Mouse (Mus musculus) CH12F3 (cell line): ENCODE results near the gene Ccdc96.

ENCODE experiments used
- in situ Hi-C: fragments of 300-500 bp; cut with MboI; formaldehyde crosslinking; loops from 2 replicates; pipeline ENCODE4 v1.14.3; 2020; ENCODE audit warnings: low sequenced_read_pairs

The Ccdc96 gene

DNA sequence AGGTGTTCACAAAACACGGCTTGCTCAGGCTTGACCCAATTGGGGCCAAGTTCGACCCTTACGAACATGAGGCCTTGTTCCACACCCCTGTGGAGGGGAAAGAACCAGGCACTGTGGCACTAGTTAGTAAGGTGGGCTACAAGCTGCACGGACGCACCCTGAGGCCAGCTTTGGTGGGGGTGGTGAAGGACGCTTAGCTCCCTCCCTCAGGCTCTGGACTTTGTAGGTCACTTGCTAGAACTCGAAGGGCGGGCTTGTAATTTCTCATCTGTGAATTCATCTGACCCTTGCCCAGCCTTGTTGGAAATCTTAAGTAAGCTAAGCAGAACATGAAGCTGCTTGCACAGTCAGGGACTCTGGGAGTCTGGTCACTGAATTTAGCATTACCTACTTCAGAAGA lies 13.2 kb upstream of the Ccdc96 start:
- in situ Hi-C loops, result loop anchor here (10.0 kb wide), 1 partner anchor 274 kb away; the partner anchor contains the start of gene Bloc1s4

DNA sequence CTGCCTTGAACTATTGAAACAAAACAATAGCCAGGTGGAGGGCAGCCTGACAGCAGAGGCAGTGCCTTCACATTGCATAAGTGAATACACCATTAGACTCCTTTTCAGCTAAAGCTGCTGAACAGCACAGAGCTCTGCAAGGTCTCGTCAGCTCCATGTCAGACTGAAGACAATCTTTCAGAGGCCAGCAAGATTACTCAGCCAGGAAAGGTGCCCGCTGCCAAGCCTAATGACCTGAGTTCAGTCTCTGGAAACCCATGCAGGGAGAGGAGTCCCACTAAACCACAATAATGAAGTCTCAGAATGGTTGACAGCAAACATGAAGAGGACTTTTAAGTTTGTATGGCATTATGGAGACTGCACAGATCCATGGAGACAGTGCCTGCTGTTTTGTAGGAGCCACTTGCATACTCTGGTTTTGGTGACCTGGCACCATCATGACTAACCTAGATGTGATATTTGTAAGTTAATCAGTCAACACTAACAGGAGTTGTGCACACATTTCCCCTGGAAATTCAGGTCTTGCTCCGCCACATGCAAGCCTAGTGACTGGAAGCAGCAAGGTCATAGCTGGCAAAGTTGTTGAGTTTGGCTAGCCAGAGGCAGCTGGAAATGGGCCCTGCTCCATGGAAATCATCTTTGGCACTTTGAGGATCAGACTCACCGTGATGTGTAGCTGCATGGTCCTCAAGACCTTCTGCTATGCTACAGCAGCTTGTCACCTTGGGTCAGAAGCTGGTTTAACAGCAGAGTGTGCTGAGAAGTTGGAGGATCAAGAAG lies 11.3 kb upstream of the Ccdc96 start:
- in situ Hi-C loops, result loop anchor here (10.0 kb wide), 1 partner anchor 272 kb away; the partner anchor contains the start of gene Bloc1s4

DNA sequence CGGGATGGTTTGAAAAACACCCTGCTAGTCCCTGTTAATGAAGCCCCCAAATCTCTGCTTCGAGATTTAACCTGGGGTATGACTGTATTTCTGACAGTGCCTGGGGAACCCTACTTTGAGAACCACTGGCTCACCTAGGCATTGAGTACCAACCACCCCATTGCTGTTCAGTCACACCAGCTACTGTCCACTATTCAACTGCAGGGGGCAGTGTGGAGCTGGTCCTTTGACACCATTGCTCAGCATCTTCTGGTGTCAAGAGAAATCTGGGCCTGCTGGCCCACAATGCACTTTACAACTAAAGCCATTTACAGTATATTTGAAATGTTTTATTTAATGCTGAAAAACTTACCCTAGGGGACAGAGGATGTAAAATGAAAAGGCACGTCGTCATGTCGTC lies 10.1 kb upstream of the Ccdc96 start:
- in situ Hi-C loops, result loop anchor here (10.0 kb wide), 1 partner anchor 271 kb away; the partner anchor contains the start of gene Bloc1s4

DNA sequence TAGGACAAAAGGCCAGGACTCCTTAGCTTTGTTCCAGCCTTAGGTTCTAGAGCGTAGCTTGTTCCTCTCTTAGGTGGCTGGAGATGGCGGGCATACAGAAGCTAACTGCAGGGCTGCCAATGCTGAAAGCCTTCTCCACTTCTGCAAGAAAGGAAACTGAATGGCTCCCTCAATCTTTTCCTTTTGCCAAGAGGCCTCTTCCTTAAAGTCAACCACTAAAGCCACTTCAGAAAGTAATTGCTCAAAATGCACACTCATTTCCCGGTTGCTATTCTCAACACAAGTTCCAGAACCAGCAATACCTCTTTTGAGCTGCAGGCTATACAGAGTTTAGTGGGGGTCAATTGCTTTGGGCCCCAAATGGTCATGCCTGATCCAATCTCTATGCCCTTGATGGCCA lies 6.9 kb upstream of the Ccdc96 start:
- in situ Hi-C loops, result loop anchor here (10.0 kb wide), 1 partner anchor 267 kb away; the partner anchor contains the start of gene Bloc1s4

DNA sequence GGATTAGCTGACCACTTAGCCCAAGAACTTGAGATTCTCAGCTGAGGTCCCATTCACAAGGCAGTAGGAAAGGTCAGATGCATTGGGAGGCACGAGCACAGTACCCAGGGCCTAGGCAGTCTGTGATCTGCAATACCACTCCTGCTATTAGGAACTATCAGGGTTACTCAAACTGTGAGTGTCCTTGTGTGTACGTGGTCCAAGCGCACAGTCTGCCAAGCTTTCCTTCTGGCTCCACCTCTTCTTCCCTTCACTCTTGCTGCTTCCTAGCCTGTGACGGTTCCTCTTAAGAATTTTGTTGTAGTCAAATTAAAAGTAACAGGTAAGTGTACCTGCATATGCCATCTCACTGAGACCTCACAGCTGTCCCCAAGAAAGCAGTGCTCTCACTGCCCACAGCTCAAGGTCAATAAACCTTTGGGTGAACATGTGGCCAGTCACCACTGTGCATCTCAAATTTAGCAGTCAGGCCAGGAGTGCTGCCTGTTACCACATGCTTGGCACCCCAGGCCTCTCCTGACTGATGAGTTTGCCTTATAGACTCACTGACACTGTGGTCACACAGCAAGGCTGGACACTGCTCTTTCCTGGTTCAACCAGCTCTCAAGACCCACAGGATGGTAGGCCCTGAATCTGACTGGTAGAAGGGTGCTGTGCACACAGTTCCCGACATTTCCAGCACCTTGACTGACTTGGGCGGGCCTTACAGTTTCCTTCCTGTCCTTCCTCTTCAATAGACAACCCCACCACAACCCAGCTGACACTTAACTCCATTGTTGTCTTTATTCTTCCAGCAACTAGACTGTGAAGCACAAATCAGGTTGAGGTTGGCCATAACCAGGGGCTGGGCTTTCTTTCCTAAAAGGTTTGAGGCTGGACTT lies 5.6 kb upstream of the Ccdc96 start:
- in situ Hi-C loops, result loop anchor here (10.0 kb wide), 1 partner anchor 266 kb away; the partner anchor contains the start of gene Bloc1s4

DNA sequence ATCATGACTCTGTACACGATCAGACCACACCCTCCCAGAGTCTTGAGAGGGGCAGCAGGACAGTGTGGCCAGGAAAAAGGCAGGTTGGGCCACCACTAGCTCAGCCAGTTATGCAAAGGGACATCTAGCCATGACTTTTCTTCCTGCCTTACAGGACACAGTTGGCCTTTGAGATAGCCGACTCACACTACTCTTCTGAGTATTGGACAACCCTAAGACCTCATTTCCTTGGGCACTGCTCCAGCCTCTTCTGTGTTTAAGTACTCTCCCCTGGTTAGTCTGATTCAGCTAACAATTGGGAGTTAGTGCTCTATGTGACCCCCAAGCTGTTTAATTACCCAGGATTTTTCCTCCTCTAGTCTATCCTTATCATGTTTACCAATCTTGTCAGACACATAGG lies 4.7 kb upstream of the Ccdc96 start:
- in situ Hi-C loops, result loop anchor here (10.0 kb wide), 1 partner anchor 265 kb away; the partner anchor contains the start of gene Bloc1s4

DNA sequence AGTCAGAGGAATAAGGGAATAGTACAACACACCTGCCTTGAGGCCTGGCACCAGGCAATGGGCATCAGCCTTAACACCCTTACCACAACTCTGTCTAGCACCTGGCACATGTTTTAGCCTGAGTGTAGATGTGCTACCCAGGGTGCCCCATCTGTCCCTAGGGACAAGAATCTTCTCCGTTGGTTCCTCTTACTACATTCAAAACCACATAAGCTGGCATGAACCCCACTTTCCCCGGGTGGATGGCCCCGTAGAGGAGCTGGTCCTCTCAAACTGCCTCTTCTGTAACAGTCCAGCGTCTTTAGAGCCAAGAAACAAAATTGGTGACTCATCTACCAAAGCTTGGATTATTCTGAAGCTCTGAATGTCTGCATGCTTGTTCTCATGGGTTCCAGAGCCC lies 4.0 kb upstream of the Ccdc96 start:
- in situ Hi-C loops, result no loop called here

DNA sequence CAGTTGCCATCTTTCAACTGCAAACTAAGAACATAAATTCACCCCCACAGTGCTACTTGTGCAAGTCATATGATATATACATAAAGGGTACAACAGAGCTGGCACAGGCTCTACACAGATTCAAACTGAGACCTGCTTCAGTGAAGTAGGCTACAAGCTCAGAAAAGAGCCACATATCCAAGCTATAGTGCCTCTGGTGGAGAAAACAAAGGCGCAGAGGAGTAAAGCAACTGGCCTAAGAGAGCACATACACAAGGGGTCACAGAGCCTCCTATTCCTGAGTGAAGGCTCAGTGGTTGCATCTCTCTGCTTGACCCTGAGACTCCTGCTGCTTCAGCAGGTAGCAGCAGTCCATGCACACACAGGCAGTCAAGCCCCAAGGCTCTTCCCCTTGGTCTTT lies 3.3 kb upstream of the Ccdc96 start:
- in situ Hi-C loops, result no loop called here

DNA sequence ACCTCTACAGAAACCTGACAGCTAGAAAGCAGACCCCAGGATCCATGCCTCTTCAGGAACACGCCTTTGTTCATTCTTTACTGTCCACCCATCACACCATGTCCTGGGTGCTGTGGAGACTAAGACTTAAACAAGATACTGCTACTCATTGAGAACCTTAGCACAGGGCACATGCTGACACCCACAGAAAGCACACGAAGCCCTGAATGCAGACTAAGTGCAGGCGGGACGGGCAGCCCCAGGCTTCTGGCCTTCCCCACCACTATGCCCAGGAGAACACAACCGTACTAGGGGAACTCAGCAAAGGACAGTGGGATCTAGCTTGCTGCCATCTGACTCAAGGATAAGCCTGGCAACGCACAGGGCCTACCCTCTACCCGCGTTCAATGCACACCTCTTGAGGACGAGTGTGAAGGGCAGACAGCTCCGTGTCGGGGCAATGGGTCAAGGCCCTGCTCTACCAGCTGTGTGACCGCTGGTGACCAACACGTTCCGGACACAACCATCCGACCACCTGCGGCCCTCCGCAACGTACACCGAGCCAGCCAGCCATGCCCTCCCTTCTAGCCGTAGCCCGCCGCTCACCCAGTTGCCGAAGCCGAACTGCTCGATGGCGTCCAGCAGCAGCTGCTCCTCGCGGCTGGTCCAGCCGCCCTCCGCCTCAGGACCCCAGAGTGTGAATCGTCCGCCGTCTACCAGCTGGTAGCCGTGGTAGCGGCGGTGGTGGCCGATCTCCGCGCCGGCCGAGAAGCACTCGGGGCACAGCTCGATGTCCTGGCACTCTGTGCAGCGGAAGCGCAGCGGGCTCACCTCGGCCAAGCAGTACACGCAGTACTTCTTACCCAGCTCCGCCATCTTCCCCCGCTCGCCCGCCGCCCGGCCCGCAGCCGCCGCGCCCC lies 936 bp upstream of the Ccdc96 start:
- in situ Hi-C loops, result no loop called here

DNA sequence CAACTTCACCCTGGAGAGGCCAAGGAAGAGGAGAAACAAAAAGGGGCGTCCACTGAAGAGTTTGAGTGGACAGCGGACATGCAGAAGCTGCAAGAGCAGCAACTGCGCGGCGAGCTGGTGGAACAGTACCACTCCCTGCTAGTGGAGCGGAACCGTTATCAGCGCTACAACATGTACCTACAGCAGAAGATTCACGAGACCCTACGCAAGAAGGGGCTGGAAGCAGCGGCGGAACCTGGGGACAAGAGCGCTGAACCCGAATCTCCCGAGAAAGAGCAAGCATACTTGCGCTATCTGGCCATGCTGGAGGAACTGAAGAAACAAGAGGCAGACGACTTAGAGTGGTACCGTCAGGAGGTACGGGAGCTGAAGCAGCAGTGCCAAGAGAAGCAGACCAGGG lies 918 bp downstream of the Ccdc96 start:
- in situ Hi-C loops, result no loop called here

DNA sequence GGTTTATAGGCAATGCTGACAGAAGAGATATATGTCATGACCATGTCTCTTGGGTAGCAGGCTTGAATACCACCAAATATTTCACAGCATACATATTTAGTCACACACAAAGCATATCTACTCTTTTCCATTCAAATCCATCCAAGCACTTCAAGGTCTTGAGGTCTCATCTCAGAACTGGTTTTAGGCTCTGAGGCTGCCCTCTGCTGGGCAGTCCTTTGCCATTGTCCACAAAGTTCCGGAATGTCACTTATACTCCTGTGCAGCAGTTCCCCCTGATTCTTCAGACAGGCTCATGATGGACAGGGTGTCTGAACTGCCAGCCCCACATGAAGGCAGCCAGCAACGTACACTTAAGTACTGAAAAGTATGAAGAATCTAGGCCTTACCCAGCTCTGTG lies 4.8 kb downstream of the Ccdc96 start:
- in situ Hi-C loops, result no loop called here

DNA sequence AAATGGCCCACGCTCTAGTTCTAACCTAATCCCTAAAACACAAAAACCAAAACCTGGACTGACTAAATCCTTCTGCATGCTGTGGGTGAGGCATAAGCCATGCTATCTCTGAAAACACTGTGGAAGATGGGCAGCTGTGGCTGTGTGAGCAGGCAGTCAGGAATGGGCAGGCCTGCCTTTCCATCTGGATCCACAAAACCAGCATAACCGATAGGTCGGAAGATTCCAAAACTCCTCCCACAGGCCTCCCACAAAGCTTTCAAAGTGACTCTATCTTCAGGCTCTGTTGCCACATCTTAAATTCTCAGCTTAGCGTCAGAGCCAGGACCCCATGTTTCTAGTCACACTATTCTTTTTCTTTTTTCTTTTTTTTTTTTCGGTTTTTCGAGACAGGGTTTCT lies 9.5 kb downstream of the Ccdc96 start:
- in situ Hi-C loops, result no loop called here

DNA sequence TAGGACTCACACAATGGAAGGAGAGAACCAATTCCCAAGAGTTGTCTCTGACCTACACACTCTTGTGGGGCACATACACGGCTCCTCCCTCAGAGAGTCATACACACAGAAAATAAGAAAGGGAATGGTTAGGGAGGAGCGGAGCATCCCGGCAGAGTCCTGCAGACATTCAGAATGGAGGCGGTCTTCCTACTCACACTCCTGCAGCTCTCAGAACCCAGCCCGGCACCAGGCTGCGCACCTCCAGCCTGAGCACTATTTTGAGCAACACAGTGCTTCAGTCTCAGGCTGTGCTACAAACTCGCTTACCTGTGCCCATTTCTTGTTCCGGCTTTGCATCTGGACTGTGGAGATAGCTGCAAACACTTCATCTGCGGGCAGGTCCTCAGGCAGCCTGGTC lies 10.3 kb downstream of the Ccdc96 start:
- in situ Hi-C loops, result no loop called here

DNA sequence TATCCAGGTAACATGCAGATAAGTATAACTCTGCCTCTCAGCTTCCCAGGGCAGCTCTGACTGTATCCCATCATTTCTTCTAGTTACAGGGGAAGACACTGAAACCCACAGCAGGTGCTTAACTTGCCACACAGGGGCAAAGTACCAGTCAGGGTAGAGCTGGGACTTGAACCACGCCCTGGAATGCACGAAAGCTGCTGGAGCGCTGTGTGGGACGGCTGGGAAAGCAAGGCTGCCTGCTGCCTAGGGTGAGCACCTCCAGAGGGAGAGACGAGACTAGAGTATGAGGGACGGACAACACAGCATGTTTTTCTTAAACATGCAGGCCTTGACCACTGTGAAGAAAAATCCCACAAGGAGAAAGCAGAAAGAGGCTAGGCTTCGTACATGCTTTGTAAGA lies 20.8 kb downstream of the Ccdc96 start:
- in situ Hi-C loops, result no loop called here

DNA sequence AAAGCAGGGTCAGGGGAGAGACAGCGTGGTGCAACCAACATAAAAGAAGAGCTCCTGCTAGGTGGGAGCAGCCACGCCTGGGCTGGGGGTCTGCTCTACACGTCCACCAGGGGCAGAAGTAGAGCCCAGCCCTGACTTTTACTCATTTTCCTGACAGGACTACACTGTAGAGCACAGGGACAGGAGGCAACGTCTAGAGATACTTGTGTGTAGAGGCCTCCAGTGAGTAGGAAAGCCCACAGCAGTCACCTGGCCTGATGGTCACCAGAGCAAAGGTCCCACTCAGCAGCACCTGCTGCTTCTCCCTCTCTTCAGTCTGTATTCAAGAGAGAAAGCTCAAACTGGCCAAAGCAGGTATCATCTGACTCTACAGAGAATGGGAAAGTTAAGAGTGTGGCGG lies 21.3 kb downstream of the Ccdc96 start:
- in situ Hi-C loops, result no loop called here

DNA sequence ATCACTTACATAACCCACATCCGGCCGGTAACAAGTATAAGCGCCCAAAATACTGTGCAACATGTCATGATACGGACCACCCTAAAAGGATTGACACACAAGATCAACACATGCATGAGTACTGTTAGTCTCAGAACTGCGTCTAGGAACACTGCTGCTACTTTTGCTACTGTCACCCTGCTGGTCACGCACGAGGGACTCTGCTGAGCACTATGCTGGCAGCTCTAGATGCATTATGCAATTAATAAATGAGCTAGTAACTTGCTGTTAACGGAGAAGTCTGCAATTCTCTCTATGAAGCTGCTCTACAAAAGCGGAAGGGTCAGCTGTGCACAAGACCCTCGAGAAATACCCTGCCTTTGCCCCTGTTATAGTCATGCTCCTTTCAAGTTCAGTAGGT lies 24.0 kb downstream of the Ccdc96 start:
- in situ Hi-C loops, result no loop called here

DNA sequence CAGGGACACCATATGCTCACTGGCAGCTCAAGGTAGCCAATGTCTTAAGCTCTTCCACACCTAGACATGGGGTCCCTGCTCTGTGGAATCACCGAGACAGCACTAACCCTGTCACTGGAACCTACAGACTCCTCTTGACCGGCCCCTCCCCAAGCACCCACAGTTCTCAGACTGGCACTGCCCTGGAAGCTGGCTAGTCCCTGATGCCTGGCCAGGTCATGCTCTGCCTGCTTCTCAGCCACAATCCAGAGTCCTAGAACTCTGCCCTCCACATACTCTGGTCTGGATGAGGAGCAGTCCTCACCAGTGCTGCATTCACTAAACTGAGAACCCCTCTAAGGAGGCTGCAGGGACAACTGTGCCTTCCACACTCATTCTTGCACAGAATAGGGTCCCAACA lies 26.6 kb downstream of the Ccdc96 start:
- in situ Hi-C loops, result no loop called here

DNA sequence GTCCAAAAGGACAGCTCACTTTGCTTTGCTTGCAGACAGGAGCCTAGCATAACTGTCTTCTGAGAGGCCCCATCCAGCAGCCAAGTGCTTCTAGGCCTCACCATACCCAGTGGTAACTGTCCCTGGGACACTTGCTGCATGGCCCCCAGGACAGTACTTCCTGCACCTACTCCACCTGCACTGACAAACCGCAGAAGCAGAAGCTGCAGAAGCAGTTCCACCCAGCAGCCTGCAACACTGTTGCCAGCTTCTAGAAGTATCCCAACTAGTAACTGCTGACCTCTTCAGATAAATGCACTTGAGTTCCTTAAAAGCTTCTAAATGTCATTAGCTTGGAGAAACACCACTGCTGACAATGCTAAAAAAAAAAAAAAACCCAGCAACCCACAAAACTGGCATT lies 30.7 kb downstream of the Ccdc96 start:
- in situ Hi-C loops, result no loop called here

DNA sequence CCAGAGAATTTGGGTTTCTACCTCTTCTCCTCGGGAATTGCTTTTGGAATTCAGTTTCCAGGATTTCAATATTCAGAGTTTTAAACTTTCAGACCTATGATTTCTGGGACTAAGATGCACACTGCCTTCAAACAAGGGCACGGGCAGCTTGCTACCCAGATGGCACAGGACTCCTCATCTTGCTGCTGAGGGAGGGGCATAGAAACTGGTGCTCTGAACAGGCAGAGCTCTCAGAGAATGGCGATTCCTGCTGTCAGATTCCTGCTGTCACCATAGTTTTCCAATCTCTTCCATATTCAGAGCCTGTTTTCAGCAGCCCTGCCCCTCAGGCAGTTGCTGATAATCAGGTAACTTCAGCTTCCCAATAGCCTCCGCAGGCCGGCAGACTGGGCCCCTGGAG lies 31.2 kb downstream of the Ccdc96 start:
- in situ Hi-C loops, result no loop called here

DNA sequence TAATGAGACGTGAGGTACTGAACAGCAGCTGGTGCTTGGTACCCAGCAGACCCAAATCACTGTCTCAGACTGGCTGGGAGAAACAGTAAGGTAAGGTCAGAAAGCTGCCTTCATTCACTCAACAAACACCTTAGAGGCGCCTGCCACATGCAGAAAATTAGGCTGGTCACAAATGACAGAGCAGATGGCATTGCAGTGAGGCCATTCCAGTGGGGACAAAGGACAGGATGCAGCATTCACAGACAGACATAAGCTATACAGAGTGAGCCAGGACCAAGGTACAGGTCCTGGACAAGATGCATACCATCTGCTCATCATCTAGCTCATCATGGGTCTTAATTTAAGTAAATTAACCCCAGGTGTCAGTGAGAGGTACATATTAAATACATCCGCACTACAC lies 33.2 kb downstream of the Ccdc96 start:
- in situ Hi-C loops, result no loop called here

DNA sequence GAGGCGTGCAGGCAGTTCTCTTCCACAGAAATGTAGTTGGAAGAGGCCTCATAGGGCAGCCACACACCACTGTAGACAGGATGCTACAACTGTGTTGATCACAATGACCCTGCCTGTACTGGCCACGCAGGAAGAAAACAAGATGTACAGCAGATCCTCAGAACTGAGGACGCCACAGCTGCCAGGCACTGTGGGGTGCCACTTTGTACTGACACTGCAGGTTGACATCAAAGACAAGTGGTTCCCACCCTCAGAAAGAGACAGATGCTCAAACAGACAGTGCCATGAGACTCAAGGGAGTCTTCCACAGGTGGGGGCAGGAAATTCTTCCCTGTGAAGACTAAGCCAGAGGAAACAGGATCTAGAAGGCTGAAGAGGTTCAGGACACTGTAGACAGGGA lies 35.4 kb downstream of the Ccdc96 start:
- in situ Hi-C loops, result no loop called here
